Mouse (Mus musculus) liver, embryonic 14.5 days (tissue): ENCODE measurements around the gene Chad. TPM values are rescaled to one million over a fixed set of nuclear protein-coding genes. Genes with fewer than 3 reads are reported as not detected.

ENCODE experiments used
- ATAC-seq: fragments of 200-750 bp; cut with Nextera tagmentation; 2 replicates; pipeline ENCODE4 v1.8.0; 2017; ENCODE audit warnings: moderate number of reproducible peaks, mild to moderate bottlenecking, moderate library complexity; ENCODE audit not compliant: insufficient read depth
- DNase-seq, 3 experiments: peaks; one replicate each; pipeline ENCODE4 v3.0.0-alpha.2; 2012 to 2013; ENCODE audit warnings: low read depth in 3 of 3, low spot score in 3 of 3
- H3K27ac ChIP-seq: fragments of 300-500 bp; sonication (generic); 2 replicates; pipeline ENCODE4 v1.5.1; 2014; ENCODE audit warnings: moderate library complexity, mild to moderate bottlenecking, control low read depth, inconsistent platforms
- H3K27me3 ChIP-seq: fragments of 300-500 bp; sonication (generic); 2 replicates; pipeline ENCODE4 v1.6.1; 2014; ENCODE audit warnings: mild to moderate bottlenecking, low read length, moderate library complexity; ENCODE audit not compliant: control insufficient read depth, insufficient read depth
- H3K36me3 ChIP-seq: fragments of 300-500 bp; sonication (generic); replicated peaks from 2 replicates; pipeline ENCODE4 v1.6.1; 2014; ENCODE audit warnings: low read depth; ENCODE audit not compliant: control insufficient read depth, insufficient read depth
- H3K4me1 ChIP-seq, 2 experiments: fragments of 200-500 bp in 1 of 2; fragments of 300-500 bp in 1 of 2; sonication (generic) in 1 of 2; replicated peaks; 2 replicates each; pipeline ENCODE4 v1.6.1; 2012 to 2014; ENCODE audit warnings: antibody characterized with exemption in 1 of 2, inconsistent platforms in 1 of 2, low read length in 1 of 2; ENCODE audit not compliant: control insufficient read depth in 2 of 2, insufficient read depth in 2 of 2
- H3K4me2 ChIP-seq: fragments of 300-500 bp; sonication (generic); 2 replicates; pipeline ENCODE4 v1.6.1; 2014; ENCODE audit warnings: low read depth, mild to moderate bottlenecking, control low read depth, moderate library complexity
- H3K4me3 ChIP-seq, 2 experiments: fragments of 200-500 bp in 1 of 2; fragments of 300-500 bp in 1 of 2; sonication (generic) in 1 of 2; 2 replicates each; pipeline ENCODE4 v1.5.1; 2012 to 2014; ENCODE audit warnings: low read depth in 2 of 2, low read length in 2 of 2, mild to moderate bottlenecking in 2 of 2, control low read depth in 1 of 2, inconsistent platforms in 1 of 2, moderate library complexity in 1 of 2; ENCODE audit not compliant: insufficient read depth in 1 of 2
- H3K9ac ChIP-seq: fragments of 300-500 bp; sonication (generic); replicated peaks from 2 replicates; pipeline ENCODE4 v1.6.1; 2014; ENCODE audit warnings: mild to moderate bottlenecking, control low read depth, moderate library complexity
- H3K9me3 ChIP-seq: fragments of 300-500 bp; sonication (generic); 2 replicates; pipeline ENCODE4 v1.6.1; 2016; ENCODE audit warnings: low read length, mixed read lengths; ENCODE audit not compliant: control insufficient read depth
- CTCF ChIP-seq: IDR thresholded peaks from 2 replicates; pipeline ENCODE4 v1.5.1; 2016; ENCODE audit warnings: antibody characterized with exemption, low read depth, control low read depth
- EP300 ChIP-seq: IDR thresholded peaks from 2 replicates; pipeline ENCODE4 v1.6.1; 2016; ENCODE audit warnings: antibody characterized with exemption, low read depth
- WGBS: fragments of 180-500 bp; shearing (Covaris S2); extraction: QIAGEN DNeasy Blood & Tissue Kit; methylation state at CpG from one replicate; pipeline ENCODE4 v1.1.7; 2014; ENCODE audit not compliant: insufficient replicate concordance; 5-methylcytosine and 5-hydroxymethylcytosine counted together
- polyA plus RNA-seq, 2 experiments: library from polyadenylated mRNA; depleted of rRNA in 1 of 2; stranded (reverse) in 1 of 2; unstranded in 1 of 2; fragments of >200 nt; fragmentation: Nextera tagmentation in 1 of 2; extraction: Ambion mirVana in 1 of 2; gene quantifications; 2 replicates each; pipeline versions ENCODE4 v1.2.1 to v1.2.3; 2012 to 2014

Gene Chad
- polyA plus RNA-seq, 2 experiments, result 0.03 to 0.09 TPM

- Histone ChIP-seq H3K9ac (no peak overlapping the region), H3K9me3 (no peaks in the 10 kb centered on the region), H3K4me3 (no peak overlapping the region), H3K27me3 (no peaks in the 10 kb centered on the region), H3K36me3 (no peaks in the 10 kb centered on the region), H3K4me1 (no peaks in the 10 kb centered on the region), H3K27ac (no peak overlapping the region), H3K4me2 (no peak overlapping the region)
- TF ChIP-seq CTCF (no peak), EP300 (no peak)
- DNase-seq, result no peak
- no peak for ATAC-seq
- WGBS, result 19% methylated on average over 7 of the region's 7 CpGs
Measured at GRCm38 (mm10) chr11:94574560-94574959, 9.7 kb downstream of the Chad start.

- H3K4me2 ChIP-seq, result no peak overlapping the region
- TF ChIP-seq EP300, result no peak
- TF ChIP-seq CTCF, result no peak
- DNase-seq, result no peak
- H3K36me3 ChIP-seq, result no peaks in the 10 kb centered on the region
- H3K4me3 ChIP-seq, result no peak overlapping the region
- no peak overlapping the region for H3K27ac ChIP-seq
- H3K27me3 ChIP-seq, result no peaks in the 10 kb centered on the region
- 43% methylated on average over 2 of the region's 2 CpGs for WGBS
- H3K9me3 ChIP-seq, result no peaks in the 10 kb centered on the region
- H3K9ac ChIP-seq, result no peak overlapping the region
- ATAC-seq, result no peak
- H3K4me1 ChIP-seq, result no peaks in the 10 kb centered on the region
Measured at GRCm38 (mm10) chr11:94575036-94575435, 10.2 kb downstream of the Chad start.

GRCm38 (mm10) chr11:94576361-94576760, 11.5 kb downstream of the Chad start:
- DNase-seq (no peak), ATAC-seq (no peak)
- no peaks in the 10 kb centered on the region for H3K36me3 ChIP-seq
- no peak overlapping the region for H3K4me2 ChIP-seq
- no peak overlapping the region for H3K27ac ChIP-seq
- no peak overlapping the region for H3K4me3 ChIP-seq
- no peaks in the 10 kb centered on the region for H3K27me3 ChIP-seq
- H3K9ac ChIP-seq, result no peak overlapping the region
- WGBS, result 75% methylated on average over 9 of the region's 9 CpGs
- TF ChIP-seq EP300 (no peak), CTCF (no peak)
- H3K9me3 ChIP-seq, result no peaks in the 10 kb centered on the region
- no peaks in the 10 kb centered on the region for H3K4me1 ChIP-seq

- no peak overlapping the region for H3K4me2 ChIP-seq
- H3K9me3 ChIP-seq, result no peaks in the 10 kb centered on the region
- no peak for DNase-seq
- no peak for ATAC-seq
- no peaks in the 10 kb centered on the region for H3K36me3 ChIP-seq
- H3K27me3 ChIP-seq, result no peaks in the 10 kb centered on the region
- TF ChIP-seq CTCF (no peak), EP300 (no peak)
- WGBS, result 71% methylated on average over 5 of the region's 5 CpGs
- H3K4me3 ChIP-seq, result no peak overlapping the region
- H3K27ac ChIP-seq, result no peak overlapping the region
- no peak overlapping the region for H3K9ac ChIP-seq
- no peaks in the 10 kb centered on the region for H3K4me1 ChIP-seq
Measured at GRCm38 (mm10) chr11:94580111-94580740, 15.4 kb downstream of the Chad start.

- Histone ChIP-seq H3K27me3 (no peaks in the 10 kb centered on the region), H3K27ac (no peak overlapping the region), H3K4me3 (no peak overlapping the region), H3K4me2 (no peak overlapping the region), H3K4me1 (peaks cover 0 to 2% of the 10 kb centered on the region in 2 experiments; a peak in 1 of 4 replicates), H3K9me3 (no peaks in the 10 kb centered on the region), H3K9ac (no peak overlapping the region), H3K36me3 (no peaks in the 10 kb centered on the region)
- WGBS, result 81% methylated on average over 9 of the region's 9 CpGs
- ATAC-seq (no peak), DNase-seq (no peak)
- TF ChIP-seq CTCF, result no peak
- TF ChIP-seq EP300, result no peak
Measured at GRCm38 (mm10) chr11:94585091-94585490, 20.2 kb downstream of the Chad start.
